Comparison of ENCODE assay signal across 8 mouse cellular contexts in genomic region chr11:107545747-107546476, GRCm38 (mm10). TPM values are rescaled to one million over a fixed set of nuclear protein-coding genes. Genes with fewer than 3 reads are reported as not detected.
A peak's percentile ranks its signal among the peaks of the same experiment; 100 is the strongest.
DNase-seq lines count a peak whose midpoint lies in the region; ATAC-seq lines count a peak whose summit lies in the region.

No protein-coding gene starts in this region.

- DNase-seq in adrenal gland, postnatal 14 days, result peak; percentile 33
- no peak for DNase-seq in adrenal gland, adult 8-10 months
- DNase-seq in kidney, postnatal 14 days, result peak; percentile 37
- DNase-seq in midbrain, embryonic 11.5 days (ENCODE audit: low spot score, missing footprints), result peak; percentile 84
- no peak for DNase-seq in right cerebral cortex, adult 18-20 months
- DNase-seq in gastrocnemius, adult 8-10 months (ENCODE audit: low spot score in 2 of 2), result no peak
- DNase-seq in cerebellum, adult 9-11 months, result no peak

- no peak overlapping the region for H3K27ac ChIP-seq in forebrain, embryonic 12.5 days
- H3K27ac ChIP-seq in midbrain, embryonic 11.5 days (ENCODE audit: low read depth, low read length), result no peak overlapping the region

- peaks cover 20% of the 10 kb centered on the region for H3K4me1 ChIP-seq in forebrain, embryonic 12.5 days
- no peaks in the 10 kb centered on the region; the same call in 1 of the 2 replicates for H3K4me1 ChIP-seq in midbrain, embryonic 11.5 days (ENCODE audit: control insufficient read depth, insufficient read depth, low read length)

- no peaks in the 10 kb centered on the region for H3K9me3 ChIP-seq in forebrain, embryonic 12.5 days
- H3K9me3 ChIP-seq in midbrain, embryonic 11.5 days (ENCODE audit: control insufficient read depth, low read length), result no peaks in the 10 kb centered on the region

- ATAC-seq in forebrain, embryonic 12.5 days (ENCODE audit: low FRiP score), result no peak
- no peak for ATAC-seq in midbrain, embryonic 11.5 days (ENCODE audit: low FRiP score)

- no peak overlapping the region for H3K9ac ChIP-seq in forebrain, embryonic 12.5 days
- peak overlapping the region; percentile 91 for H3K9ac ChIP-seq in midbrain, embryonic 11.5 days (ENCODE audit: low read length)

- peaks cover 10% of the 10 kb centered on the region; the same call in 1 of the 2 replicates for H3K27me3 ChIP-seq in forebrain, embryonic 12.5 days
- no peaks in the 10 kb centered on the region; the same call in 1 of the 2 replicates for H3K27me3 ChIP-seq in midbrain, embryonic 11.5 days (ENCODE audit: control insufficient read depth, insufficient read depth, low read length)

- 18% methylated on average over 13 of the region's 13 CpGs for WGBS in forebrain, embryonic 12.5 days
- WGBS in midbrain, embryonic 11.5 days, result 24% methylated on average over 13 of the region's 13 CpGs

- peaks cover 9% of the 10 kb centered on the region for H3K36me3 ChIP-seq in forebrain, embryonic 12.5 days (replicated peaks)
- H3K36me3 ChIP-seq in midbrain, embryonic 11.5 days (ENCODE audit: control insufficient read depth, insufficient read depth, low read length), result no peaks in the 10 kb centered on the region

- H3K4me2 ChIP-seq in forebrain, embryonic 12.5 days, result peak overlapping the region; percentile 100
- H3K4me2 ChIP-seq in midbrain, embryonic 11.5 days, result peak overlapping the region; percentile 100

- H3K4me3 ChIP-seq in forebrain, embryonic 12.5 days (replicated peaks), result peak overlapping the region; percentile 97
- peak overlapping the region; percentile 95 for H3K4me3 ChIP-seq in midbrain, embryonic 11.5 days (ENCODE audit: low read depth, low read length)

RNA-seq across cellular contexts. Expression of gene Helz, which starts 1.8 kb away (rescaled TPM):
- 30.1 and 30.3 TPM in 2 replicates for total RNA-seq in adrenal gland, postnatal 14 days (2021)
- total RNA-seq in adrenal gland, adult 8-10 months (2022), result 10 to 100 TPM; 28.9 to 43.1 (median 34.7) TPM
- polyA plus RNA-seq in forebrain, embryonic 12.5 days (2016; fragmentation: Nextera tagmentation; extraction: Ambion mirVana), result 21.1 and 21.7 TPM in 2 replicates
- polyA plus RNA-seq in midbrain, embryonic 11.5 days (2014; fragmentation: Nextera tagmentation; extraction: Ambion mirVana), result 18.1 and 18.3 TPM in 2 replicates
- 10 to 100 TPM; 17.3 to 21.4 (median 17.9) TPM for total RNA-seq in gastrocnemius, adult 8-10 months (2022)

Comparison
In these comparisons a context has a peak if more than half of its experiments do, and no peak if none do; other contexts are left out.
1. DNase-seq: peak in adrenal gland, postnatal 14 days (single experiment), kidney, postnatal 14 days (single experiment) and midbrain, embryonic 11.5 days (single experiment); none in adrenal gland, adult 8-10 months (single experiment), right cerebral cortex, adult 18-20 months (single experiment), gastrocnemius, adult 8-10 months (0 of 2) and cerebellum, adult 9-11 months (single experiment).